Mouse (Mus musculus): Measurements from ENCODE around the gene Plscr3. TPM values are rescaled to one million over a fixed set of nuclear protein-coding genes. Genes with fewer than 3 reads are reported as not detected.

The Plscr3 gene
- 51.9 and 53.6 TPM in 2 replicates for polyA plus RNA-seq (2012; rRNA removed)

GRCm38 (mm10) chr11:69846198-69846680 is at the start of gene Plscr3:
Plscr3 (plus strand) TSS chr11:69846376.

GRCm38 (mm10) chr11:69801379-69801977 is 44.7 kb upstream of the Plscr3 start, which contains the start of gene Fgf11:
Fgf11 (minus strand) TSS chr11:69801857.

DNA sequence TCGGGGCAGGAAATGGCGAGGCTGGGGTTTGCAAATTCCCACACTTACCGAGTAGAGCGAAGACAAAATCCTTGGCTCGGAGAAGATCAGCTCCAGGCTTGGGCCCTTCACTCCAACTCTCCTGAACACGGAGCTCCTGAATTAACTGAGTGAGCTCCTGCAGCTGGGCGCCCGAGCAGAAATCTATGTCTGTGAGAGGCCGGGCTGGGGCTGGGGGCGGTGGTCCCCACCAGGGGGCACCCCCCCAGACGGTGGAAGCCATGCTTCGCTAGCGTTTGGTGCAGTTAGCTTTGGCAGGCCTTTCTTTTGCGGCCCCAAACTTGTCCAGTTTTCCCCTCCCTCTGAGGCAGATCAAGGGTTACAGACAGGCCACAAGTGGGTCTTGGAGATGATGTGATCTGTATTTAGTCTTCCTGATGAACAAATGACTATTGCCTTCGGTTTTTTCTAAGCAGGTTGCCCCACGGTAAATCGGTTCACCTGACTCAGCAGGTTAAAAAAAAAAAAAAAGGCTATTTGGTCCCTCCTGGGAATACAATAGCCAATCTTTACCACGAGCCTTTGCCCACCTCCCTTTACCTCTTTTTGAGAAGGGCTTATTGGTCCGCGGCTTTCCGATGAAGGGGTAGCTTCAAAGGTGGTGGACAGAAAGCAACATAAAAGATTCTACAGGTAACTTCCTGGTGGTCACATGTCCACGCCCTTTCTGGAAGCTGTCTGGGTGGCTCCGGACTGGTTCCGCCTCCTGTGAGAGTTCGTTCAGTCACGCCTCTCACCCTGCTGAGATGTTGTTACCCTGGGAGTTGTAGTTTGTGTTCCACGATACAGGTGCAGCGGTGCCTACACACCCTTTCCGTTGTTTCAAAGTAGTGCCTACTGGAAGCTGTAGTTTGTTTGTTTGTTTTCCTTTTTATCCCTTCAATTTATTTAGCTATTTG is 40.9 kb upstream of the Plscr3 start, which contains the start of gene Tmem102:
Gene Tmem102 (minus strand): TSS at position 653 of the 938 bp plus-strand sequence.

GRCm38 (mm10) chr11:69815155-69815554 is 31.0 kb upstream of the Plscr3 start, which contains the start of gene Gm39566:
Gm39566 (minus strand) TSS chr11:69815298.

GRCm38 (mm10) chr11:69818365-69818764 is 27.8 kb upstream of the Plscr3 start, which contains the start of gene Spem2:
Spem2 (minus strand) TSS chr11:69818465.

GRCm38 (mm10) chr11:69822080-69822479 is 24.1 kb upstream of the Plscr3 start, which contains the start of gene Spem1:
Spem1 (minus strand) TSS chr11:69822180.

GRCm38 (mm10) chr11:69837604-69837951 is 8.6 kb upstream of the Plscr3 start, which contains the start of gene Nlgn2:
Nlgn2 (minus strand) TSS chr11:69837784.

GRCm38 (mm10) chr11:69837952-69838713 is 8.0 kb upstream of the Plscr3 start, which contains the start of gene Tmem256:
Tmem256 (plus strand) TSS chr11:69838514.

GRCm38 (mm10) chr11:69858113-69858998 is 12.2 kb downstream of the Plscr3 start, which contains the start of gene Tnk1:
Tnk1 (minus strand) TSS chr11:69858730.

DNA sequence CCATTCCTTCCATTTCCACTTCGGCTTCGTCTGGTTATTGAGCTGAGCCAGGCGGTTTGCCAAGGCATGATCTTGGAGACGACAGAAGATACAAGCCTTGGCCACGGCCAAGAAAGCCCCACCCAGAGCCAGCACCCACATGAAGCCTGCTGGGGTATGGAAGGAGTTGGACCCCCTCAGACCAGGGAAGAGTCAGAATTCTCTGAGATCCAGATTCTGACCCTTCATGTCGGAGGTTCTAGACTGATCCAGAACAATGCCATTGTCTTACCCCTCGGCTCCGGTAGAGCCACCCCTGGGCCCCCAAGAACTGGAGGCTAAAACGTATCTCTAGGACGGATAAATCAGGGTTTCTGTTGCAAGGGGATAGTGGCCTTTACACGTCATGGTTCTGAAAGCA is 31.7 kb downstream of the Plscr3 start, which contains the start of gene Tmem95:
Gene Tmem95 (minus strand): TSS at position 141 of the 400 bp plus-strand sequence.

GRCm38 (mm10) chr11:69880853-69881603 is 34.9 kb downstream of the Plscr3 start, which contains the start of gene Kctd11:
Kctd11 (minus strand) TSS chr11:69881406.

DNA sequence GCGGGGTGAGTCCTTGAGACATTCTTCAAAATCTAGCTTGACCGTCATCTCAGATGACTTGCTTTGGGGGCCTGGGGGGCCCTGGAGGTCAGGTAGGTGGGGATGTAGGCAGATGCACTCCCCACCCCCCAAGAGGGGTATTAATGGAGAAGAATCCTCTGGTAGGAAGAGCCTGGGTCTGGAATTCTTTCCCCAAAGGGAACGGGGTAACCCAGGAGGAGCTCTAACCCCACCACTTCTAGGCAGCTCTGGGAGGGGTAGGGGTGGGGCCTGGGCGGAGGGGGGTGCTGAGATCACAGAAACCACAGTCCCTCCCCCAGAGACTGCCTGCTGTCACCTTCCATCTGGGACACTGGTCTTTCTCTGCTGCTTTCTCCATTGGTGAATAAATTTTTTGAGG is 49.1 kb downstream of the Plscr3 start, which contains the start of gene Acap1:
Gene Acap1 (minus strand): TSS at position 249 of the 400 bp plus-strand sequence.

DNA sequence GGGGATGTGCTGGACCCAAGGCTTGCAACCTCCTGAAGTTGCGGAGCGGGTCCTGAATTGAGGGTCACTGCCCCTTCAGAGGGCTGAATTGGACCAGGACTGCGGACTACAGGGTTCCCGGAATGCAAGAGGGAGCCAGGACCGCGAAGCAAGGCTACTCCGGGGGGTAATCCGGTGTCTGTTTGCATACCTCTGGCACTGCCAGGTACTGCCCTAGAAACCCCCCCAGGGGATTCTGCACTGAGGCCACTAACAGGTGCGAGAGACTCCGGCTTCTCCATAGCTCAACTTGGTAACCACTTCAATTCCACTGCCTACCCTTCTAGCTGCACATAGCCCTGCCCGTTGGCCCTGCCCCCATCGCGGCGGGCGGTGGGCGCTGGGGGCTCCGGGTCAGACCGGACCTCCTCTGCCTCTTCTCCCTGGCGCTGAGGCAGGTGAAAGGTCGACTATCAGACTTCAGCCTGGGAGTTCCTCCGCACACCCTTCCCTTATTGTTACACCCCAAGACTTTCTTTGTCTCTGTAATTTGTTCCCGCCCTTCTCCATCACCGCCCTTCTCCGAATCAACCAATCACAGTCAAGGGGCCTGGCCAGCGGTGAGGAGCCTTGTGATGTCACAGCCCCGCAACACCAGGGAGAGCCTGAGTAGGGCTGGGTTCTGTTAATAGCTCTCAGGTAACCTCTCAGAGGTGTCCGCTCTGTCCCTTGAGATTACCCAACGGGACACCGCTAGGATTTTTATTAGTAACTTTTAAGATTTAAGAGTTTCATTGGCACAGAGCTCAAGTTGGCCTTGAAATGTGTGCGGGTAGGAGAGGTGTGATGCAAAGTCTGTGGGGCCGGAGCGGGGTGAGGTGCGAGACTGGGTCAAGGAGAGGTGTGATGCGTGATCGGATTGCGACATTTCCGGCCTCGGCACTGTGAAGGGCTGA is 54.6 kb downstream of the Plscr3 start, which contains the start of the genes 2810408A11Rik and Neurl4:
Gene 2810408A11Rik (minus strand): TSS at position 517 of the 935 bp plus-strand sequence.
Gene Neurl4 (plus strand): TSS at position 602 of the 935 bp plus-strand sequence.

Other genes starting within 250 kb of the Plscr3 start
- 4.4 and 7.2 TPM in 2 replicates for gene Atp1b2, start 240.4 kb upstream of the Plscr3 start, polyA plus RNA-seq (2012; rRNA removed)
- not detected in 2 replicates for gene Shbg, start 228.5 kb upstream of the Plscr3 start, polyA plus RNA-seq (2012; rRNA removed)
- gene Sat2, start 224.4 kb upstream of the Plscr3 start, polyA plus RNA-seq (2012; rRNA removed): 0.60 and 0.94 TPM in 2 replicates
- gene Fxr2, start 213.4 kb upstream of the Plscr3 start, polyA plus RNA-seq (2012; rRNA removed): 26.3 and 30.1 TPM in 2 replicates
- 5.0 and 6.1 TPM in 2 replicates for gene Sox15, start 191.1 kb upstream of the Plscr3 start, polyA plus RNA-seq (2012; rRNA removed)
- gene Mpdu1, start 183.7 kb upstream of the Plscr3 start, polyA plus RNA-seq (2012; rRNA removed): 79.1 and 96.6 TPM in 2 replicates
- gene Cd68, start 180.2 kb upstream of the Plscr3 start, polyA plus RNA-seq (2012; rRNA removed): 19.8 and 26.7 TPM in 2 replicates
- gene Eif4a1, start 174.0 kb upstream of the Plscr3 start, polyA plus RNA-seq (2012; rRNA removed): 47.2 and 66.8 TPM in 2 replicates
- gene Senp3, start 164.3 kb upstream of the Plscr3 start, polyA plus RNA-seq (2012; rRNA removed): 10.6 and 12.6 TPM in 2 replicates
- 1.0 and 1.7 TPM in 2 replicates for gene Tnfsf13, start 160.6 kb upstream of the Plscr3 start, polyA plus RNA-seq (2012; rRNA removed)
- gene Tnfsf12, start 150.5 kb upstream of the Plscr3 start, polyA plus RNA-seq (2012; rRNA removed): 15.9 and 22.7 TPM in 2 replicates
- 4.2 and 5.1 TPM in 2 replicates for gene Tnfsfm13, start 150.3 kb upstream of the Plscr3 start, polyA plus RNA-seq (2012; rRNA removed)
- gene Polr2a, start 87.7 kb upstream of the Plscr3 start, polyA plus RNA-seq (2012; rRNA removed): 7.3 and 12.3 TPM in 2 replicates
- gene Slc35g3, start 84.4 kb upstream of the Plscr3 start, polyA plus RNA-seq (2012; rRNA removed): 0.12 and 0.19 TPM in 2 replicates
- gene Zbtb4, start 80.5 kb upstream of the Plscr3 start, polyA plus RNA-seq (2012; rRNA removed): 10.3 and 17.5 TPM in 2 replicates
- gene Chrnb1, start 50.4 kb upstream of the Plscr3 start, polyA plus RNA-seq (2012; rRNA removed): 3.2 and 5.8 TPM in 2 replicates
- gene Fgf11, start 44.5 kb upstream of the Plscr3 start, polyA plus RNA-seq (2012; rRNA removed): 2.3 and 2.6 TPM in 2 replicates
- 23.4 and 35.3 TPM in 2 replicates for gene Tmem102, start 40.8 kb upstream of the Plscr3 start, polyA plus RNA-seq (2012; rRNA removed)
- gene Gm39566, start 31.1 kb upstream of the Plscr3 start, polyA plus RNA-seq (2012; rRNA removed): not detected in 2 replicates
- gene Spem2, start 27.9 kb upstream of the Plscr3 start, polyA plus RNA-seq (2012; rRNA removed): not detected in 2 replicates
- gene Spem1, start 24.2 kb upstream of the Plscr3 start, polyA plus RNA-seq (2012; rRNA removed): 0.05 TPM in 1 of 2 replicates, not detected in the other
- gene Nlgn2, start 8.6 kb upstream of the Plscr3 start, polyA plus RNA-seq (2012; rRNA removed): 10.0 and 11.0 TPM in 2 replicates
- gene Tmem256, start 7.9 kb upstream of the Plscr3 start, polyA plus RNA-seq (2012; rRNA removed): 105 and 145 TPM in 2 replicates
- 18.6 and 19.9 TPM in 2 replicates for gene Tnk1, start 12.4 kb downstream of the Plscr3 start, polyA plus RNA-seq (2012; rRNA removed)
- not detected in 2 replicates for gene Tmem95, start 31.6 kb downstream of the Plscr3 start, polyA plus RNA-seq (2012; rRNA removed)
- 7.2 and 8.2 TPM in 2 replicates for gene Kctd11, start 35.0 kb downstream of the Plscr3 start, polyA plus RNA-seq (2012; rRNA removed)
- gene Acap1, start 49.2 kb downstream of the Plscr3 start, polyA plus RNA-seq (2012; rRNA removed): 0.81 and 1.9 TPM in 2 replicates
- gene 2810408A11Rik, start 54.6 kb downstream of the Plscr3 start, polyA plus RNA-seq (2012; rRNA removed): 0.77 and 1.0 TPM in 2 replicates
- 11.5 and 14.7 TPM in 2 replicates for gene Neurl4, start 54.7 kb downstream of the Plscr3 start, polyA plus RNA-seq (2012; rRNA removed)
- 71.1 and 72.4 TPM in 2 replicates for gene Gps2, start 67.5 kb downstream of the Plscr3 start, polyA plus RNA-seq (2012; rRNA removed)
- gene Eif5a, start 75.6 kb downstream of the Plscr3 start, polyA plus RNA-seq (2012; rRNA removed): 152 and 162 TPM in 2 replicates
- 26.1 and 33.8 TPM in 2 replicates for gene Ybx2, start 89.4 kb downstream of the Plscr3 start, polyA plus RNA-seq (2012; rRNA removed)
- 51.9 and 55.0 TPM in 2 replicates for gene Slc2a4, start 101.8 kb downstream of the Plscr3 start, polyA plus RNA-seq (2012; rRNA removed)
- gene Cldn7, start 118.4 kb downstream of the Plscr3 start, polyA plus RNA-seq (2012; rRNA removed): 3.6 and 4.8 TPM in 2 replicates
- gene Ctdnep1, start 134.8 kb downstream of the Plscr3 start, polyA plus RNA-seq (2012; rRNA removed): 39.4 and 42.7 TPM in 2 replicates
- gene Elp5, start 136.1 kb downstream of the Plscr3 start, polyA plus RNA-seq (2012; rRNA removed): 27.8 and 29.8 TPM in 2 replicates
- 180 and 211 TPM in 2 replicates for gene Gabarap, start 144.8 kb downstream of the Plscr3 start, polyA plus RNA-seq (2012; rRNA removed)
- 2.7 and 4.8 TPM in 2 replicates for gene Phf23, start 149.4 kb downstream of the Plscr3 start, polyA plus RNA-seq (2012; rRNA removed)
- gene Dvl2, start 154.2 kb downstream of the Plscr3 start, polyA plus RNA-seq (2012; rRNA removed): 5.2 and 6.7 TPM in 2 replicates
- gene Acadvl, start 169.0 kb downstream of the Plscr3 start, polyA plus RNA-seq (2012; rRNA removed): 53.2 and 55.7 TPM in 2 replicates
- gene Dlg4, start 170.6 kb downstream of the Plscr3 start, polyA plus RNA-seq (2012; rRNA removed): 5.7 and 6.6 TPM in 2 replicates
- 0.32 TPM in 1 of 2 replicates, not detected in the other for gene Asgr1, start 207.7 kb downstream of the Plscr3 start, polyA plus RNA-seq (2012; rRNA removed)
- gene Asgr2, start 246.3 kb downstream of the Plscr3 start, polyA plus RNA-seq (2012; rRNA removed): 0.20 and 0.28 TPM in 2 replicates